Comparison of ENCODE assay signal across 16 mouse cellular contexts in the genomic region with DNA sequence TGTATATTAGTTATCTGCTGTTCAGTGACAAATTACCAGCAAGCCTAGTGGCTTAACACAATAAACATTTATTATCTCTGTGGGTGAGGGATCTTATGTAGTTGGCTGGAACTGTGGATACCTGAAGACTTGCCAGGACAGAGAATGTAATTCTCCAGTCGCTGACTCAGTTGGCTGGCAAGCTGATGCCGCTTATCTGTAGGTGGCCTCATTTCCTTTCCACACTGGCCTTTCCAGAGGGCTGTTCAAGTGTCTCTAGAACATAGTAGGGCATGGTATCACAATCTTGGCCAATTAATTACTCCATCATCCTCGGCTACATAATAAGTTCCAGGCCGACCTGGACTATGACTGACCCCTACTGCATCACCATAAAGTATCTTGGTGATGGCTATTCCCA.
"Had no signal": no experiment of that assay in that cellular context is flagged by ENCODE, and none has a peak within 500 bp of the region (broad histone marks: within the 10 kb centered on the region; RNA-seq: fewer than 3 reads in every experiment).

No protein-coding gene starts in this region.

- ATAC-seq: inflammation-experienced regulatory T-cells, adult 6 months; intestine, embryonic 15.5 days; intestine, postnatal 0 days had no signal

- DNase-seq: gastrocnemius, adult 2 months; gastrocnemius, postnatal 10 days; gastrocnemius, postnatal 25 days; heart, adult 18-20 months; heart, postnatal 10 days; heart, postnatal 36 days; kidney, adult 18-20 months; kidney, adult 8-10 months; kidney, postnatal 10 days; kidney, postnatal 25 days; kidney, postnatal 4 days; liver; liver, embryonic 13.5 days had no signal
